Mouse (Mus musculus) hindbrain, embryonic 16.5 days (tissue): Measurements from ENCODE around the gene Myo16. TPM values are rescaled to one million over a fixed set of nuclear protein-coding genes. Genes with fewer than 3 reads are reported as not detected.

ENCODE experiments used
- ATAC-seq: fragments of 200-750 bp; cut with Nextera tagmentation; 2 replicates; pipeline ENCODE4 v1.8.0; 2017; ENCODE audit warnings: moderate TSS enrichment, moderate library complexity
- H3K27ac ChIP-seq: fragments of 300-500 bp; sonication (generic); 2 replicates; pipeline ENCODE4 v1.5.1; 2014; ENCODE audit warnings: low read depth, mild to moderate bottlenecking, control low read depth, low read length, moderate library complexity
- H3K27me3 ChIP-seq: fragments of 300-500 bp; sonication (generic); replicated peaks from 2 replicates; pipeline ENCODE4 v1.6.1; 2014; ENCODE audit warnings: low read length; ENCODE audit not compliant: control insufficient read depth, insufficient read depth
- H3K36me3 ChIP-seq: fragments of 300-500 bp; sonication (generic); 2 replicates; pipeline ENCODE4 v1.6.1; 2014; ENCODE audit warnings: mild to moderate bottlenecking, low read length, moderate library complexity, mixed read lengths; ENCODE audit not compliant: control insufficient read depth, insufficient read depth
- H3K4me1 ChIP-seq: fragments of 300-500 bp; sonication (generic); 2 replicates; pipeline ENCODE4 v1.6.1; 2014; ENCODE audit warnings: low read depth, low read length; ENCODE audit not compliant: control insufficient read depth, insufficient read depth
- H3K4me2 ChIP-seq: fragments of 300-500 bp; sonication (generic); 2 replicates; pipeline ENCODE4 v1.6.1; 2014; ENCODE audit warnings: mild to moderate bottlenecking, low read length, control low read depth, moderate library complexity
- H3K4me3 ChIP-seq: fragments of 300-500 bp; sonication (generic); 2 replicates; pipeline ENCODE4 v1.5.1; 2014; ENCODE audit warnings: mild to moderate bottlenecking, low read length, control low read depth, moderate library complexity
- H3K9ac ChIP-seq: fragments of 300-500 bp; sonication (generic); 2 replicates; pipeline ENCODE4 v1.6.1; 2014; ENCODE audit warnings: low read depth, mild to moderate bottlenecking, control low read depth, low read length, moderate library complexity
- H3K9me3 ChIP-seq: fragments of 300-500 bp; sonication (generic); 2 replicates; pipeline ENCODE4 v1.6.1; 2014; ENCODE audit warnings: mild to moderate bottlenecking, low read length, moderate library complexity; ENCODE audit not compliant: control insufficient read depth
- WGBS: fragments of 180-500 bp; shearing (Covaris S2); extraction: QIAGEN DNeasy Blood & Tissue Kit; methylation state at CpG from one replicate; pipeline ENCODE4 v1.1.7; 2014; 5-methylcytosine and 5-hydroxymethylcytosine counted together
- polyA plus RNA-seq: library from polyadenylated mRNA; unstranded; fragments of >200 nt; fragmentation: Nextera tagmentation; extraction: Ambion mirVana; gene quantifications from 2 replicates; pipeline ENCODE4 v1.2.1, GENCODE M21; 2015

Myo16 gene
- polyA plus RNA-seq, 1 experiment from 2014 or later = 6.1 TPM

DNA sequence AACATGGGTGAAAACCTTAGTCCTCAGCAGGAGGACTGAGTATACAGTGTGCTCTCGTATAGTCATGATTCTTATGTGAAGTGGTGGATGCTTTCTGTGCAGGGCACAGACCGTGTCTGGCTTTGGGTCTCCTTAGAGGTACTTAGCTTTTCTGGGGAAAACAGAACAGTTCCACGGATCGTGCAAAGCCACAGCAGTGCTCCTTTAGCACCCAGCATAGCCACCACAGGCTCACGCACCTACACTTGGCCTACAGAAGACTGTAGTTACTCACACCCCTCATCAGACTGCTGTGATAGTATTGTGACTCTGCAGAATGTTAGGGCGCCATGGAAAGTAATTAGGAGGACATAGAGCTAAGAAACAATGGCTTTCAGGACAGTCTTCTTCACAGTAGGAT lies 346.8 kb downstream of the Myo16 start:
- Histone ChIP-seq H3K27me3 (no peaks in the 10 kb centered on the region), H3K4me2 (no peak overlapping the region), H3K9me3 (peaks cover 5% of the 10 kb centered on the region), H3K4me3 (no peak overlapping the region), H3K9ac (no peak overlapping the region), H3K36me3 (peaks cover 5% of the 10 kb centered on the region; the same call in 1 of the 2 replicates), H3K4me1 (no peaks in the 10 kb centered on the region), H3K27ac (no peak overlapping the region)
- WGBS = 82% methylated on average over 6 of the region's 6 CpGs
- no peak for ATAC-seq

DNA sequence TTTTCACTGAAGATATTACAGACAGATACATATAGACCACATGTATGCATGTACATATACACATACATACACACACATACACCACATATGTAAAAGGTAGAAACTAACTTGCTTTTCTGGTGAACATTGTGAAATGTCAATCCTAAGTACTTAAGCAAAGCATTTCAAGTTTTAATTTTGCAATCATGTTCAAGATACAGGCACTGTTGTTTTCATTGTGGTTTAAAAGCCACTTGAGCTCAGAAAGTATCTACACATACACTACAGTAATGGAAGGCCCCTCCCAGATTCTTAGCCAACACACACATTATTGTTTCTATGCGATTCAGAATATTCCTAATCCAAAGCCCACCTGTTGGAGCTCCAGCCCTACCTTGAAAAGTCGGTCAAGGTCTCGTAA lies 348.0 kb downstream of the Myo16 start:
- no peak overlapping the region for H3K9ac ChIP-seq
- no peak overlapping the region for H3K4me3 ChIP-seq
- no peaks in the 10 kb centered on the region for H3K36me3 ChIP-seq
- no peak for ATAC-seq
- H3K27me3 ChIP-seq = no peaks in the 10 kb centered on the region
- no peaks in the 10 kb centered on the region for H3K9me3 ChIP-seq
- 95% methylated on average over 3 of the region's 3 CpGs for WGBS
- H3K4me1 ChIP-seq = no peaks in the 10 kb centered on the region
- no peak overlapping the region for H3K27ac ChIP-seq
- H3K4me2 ChIP-seq = no peak overlapping the region

DNA sequence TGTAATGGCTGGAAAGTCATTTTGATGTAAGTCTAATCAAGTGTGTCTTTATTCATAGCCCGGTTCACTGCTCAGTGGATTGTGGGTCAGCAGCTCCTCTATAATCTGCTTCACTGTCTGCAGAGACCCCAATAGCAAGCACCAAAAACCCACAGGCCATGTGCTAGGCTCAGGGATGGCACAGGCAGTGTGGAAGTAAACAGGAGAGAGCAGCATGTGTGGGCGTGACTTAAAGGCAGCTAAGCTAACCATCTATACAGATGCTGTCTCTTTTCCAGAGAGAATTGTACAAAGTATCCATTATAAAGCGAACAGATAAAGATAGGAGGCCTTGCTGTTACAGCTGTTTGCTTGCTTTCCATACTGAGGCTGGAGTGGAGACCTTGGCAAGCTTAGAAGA lies 358.4 kb downstream of the Myo16 start:
- Histone ChIP-seq H3K4me1 (no peaks in the 10 kb centered on the region), H3K27me3 (no peaks in the 10 kb centered on the region), H3K4me2 (no peak overlapping the region), H3K9ac (no peak overlapping the region), H3K4me3 (no peak overlapping the region), H3K9me3 (no peaks in the 10 kb centered on the region), H3K36me3 (no peaks in the 10 kb centered on the region), H3K27ac (no peak overlapping the region)
- WGBS = 86% methylated on average over 3 of the region's 3 CpGs
- no peak for ATAC-seq

DNA sequence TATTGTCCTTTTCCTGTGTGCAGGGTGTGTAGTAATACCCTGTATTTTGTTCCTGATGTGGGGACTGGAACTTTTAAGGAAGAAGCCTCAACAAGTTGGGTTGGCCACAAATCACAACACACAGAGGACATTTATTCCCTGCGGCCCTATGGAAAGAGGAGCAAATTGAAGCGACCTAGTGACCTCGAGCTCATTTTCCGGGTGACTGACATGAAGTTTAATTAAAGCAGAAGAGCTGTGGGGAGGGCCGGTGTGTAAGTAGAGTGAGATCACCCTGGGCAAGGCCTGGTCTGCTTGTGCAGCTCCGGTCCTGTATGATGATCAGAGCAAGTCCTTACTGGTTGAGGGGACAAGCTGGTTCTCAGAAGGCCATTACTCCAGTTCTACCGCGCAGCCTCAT lies 363.7 kb downstream of the Myo16 start:
- H3K27ac ChIP-seq = no peak overlapping the region
- no peaks in the 10 kb centered on the region for H3K27me3 ChIP-seq
- H3K4me3 ChIP-seq = no peak overlapping the region
- H3K9ac ChIP-seq = no peak overlapping the region
- no peaks in the 10 kb centered on the region for H3K4me1 ChIP-seq
- H3K36me3 ChIP-seq = no peaks in the 10 kb centered on the region
- WGBS = 69% methylated on average over 8 of the region's 8 CpGs
- H3K4me2 ChIP-seq = no peak overlapping the region
- ATAC-seq = no peak
- no peaks in the 10 kb centered on the region for H3K9me3 ChIP-seq

DNA sequence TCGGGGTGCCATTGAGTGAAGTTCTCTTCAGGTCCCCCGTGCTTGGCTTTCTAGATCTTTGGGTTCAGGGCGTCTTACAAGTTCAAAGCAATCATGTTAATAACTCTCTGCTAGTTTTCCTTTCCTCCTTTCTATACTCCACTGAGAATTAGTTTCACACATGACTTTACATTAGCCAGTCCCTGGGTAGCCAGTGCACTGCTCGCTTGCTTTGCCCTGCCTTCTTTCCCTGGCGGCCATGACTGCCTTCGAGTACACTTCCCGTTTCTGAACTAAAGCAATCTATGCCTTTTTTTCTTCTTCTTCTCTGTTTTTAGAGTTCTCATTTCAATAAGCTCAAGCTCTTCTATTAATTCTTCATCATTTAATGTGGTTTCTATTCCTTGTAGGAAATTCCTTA lies 365.6 kb downstream of the Myo16 start:
- Histone ChIP-seq H3K4me2 (no peak overlapping the region), H3K4me1 (no peaks in the 10 kb centered on the region), H3K9me3 (no peaks in the 10 kb centered on the region), H3K36me3 (no peaks in the 10 kb centered on the region), H3K27me3 (no peaks in the 10 kb centered on the region), H3K9ac (no peak overlapping the region), H3K4me3 (no peak overlapping the region), H3K27ac (no peak overlapping the region)
- ATAC-seq = no peak
- WGBS = 88% methylated on average over 7 of the region's 7 CpGs

DNA sequence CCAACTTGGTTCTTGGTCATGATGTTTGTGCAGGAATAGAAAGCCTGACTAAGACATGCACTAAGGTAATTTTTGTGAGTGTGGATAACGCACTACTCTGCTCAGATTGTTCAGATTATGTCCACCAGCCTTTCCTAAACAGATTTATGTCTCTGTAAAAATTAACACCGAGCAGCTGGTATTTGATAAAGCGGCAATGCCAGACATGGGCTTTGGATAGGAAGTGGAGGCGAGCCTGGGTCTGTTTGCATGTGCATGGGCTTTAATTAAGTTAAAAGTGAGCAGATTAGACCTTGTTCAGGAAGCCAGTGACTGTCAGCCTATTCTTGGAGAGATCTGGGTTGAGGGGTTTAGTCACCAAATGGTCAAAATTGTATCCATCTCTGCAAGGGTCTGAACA lies 367.8 kb downstream of the Myo16 start:
- Histone ChIP-seq H3K4me2 (no peak overlapping the region), H3K9ac (no peak overlapping the region), H3K27me3 (no peaks in the 10 kb centered on the region), H3K36me3 (no peaks in the 10 kb centered on the region), H3K9me3 (no peaks in the 10 kb centered on the region), H3K27ac (no peak overlapping the region), H3K4me3 (no peak overlapping the region), H3K4me1 (no peaks in the 10 kb centered on the region)
- WGBS = 89% methylated on average over 4 of the region's 4 CpGs
- no peak for ATAC-seq

DNA sequence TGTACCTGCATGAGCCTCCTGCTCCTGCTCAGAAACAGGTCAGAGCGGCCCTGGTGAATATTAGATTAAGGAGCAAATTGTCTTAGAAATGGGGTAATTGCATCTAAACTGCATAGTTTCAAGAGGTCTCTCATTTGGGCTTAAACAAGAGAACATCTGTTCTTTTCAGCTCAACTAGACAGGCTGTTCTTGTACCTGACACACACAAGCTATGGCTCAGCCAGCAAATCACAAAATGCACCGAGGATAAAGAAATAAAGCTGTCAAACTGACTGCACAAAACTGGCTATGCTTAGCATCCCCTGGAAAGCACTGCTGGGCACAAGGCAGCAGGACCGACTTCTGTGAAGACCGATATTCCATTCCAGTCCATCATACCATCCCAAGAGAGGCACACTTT lies 372.0 kb downstream of the Myo16 start:
- Histone ChIP-seq H3K9ac (no peak overlapping the region), H3K9me3 (no peaks in the 10 kb centered on the region), H3K36me3 (no peaks in the 10 kb centered on the region), H3K4me1 (no peaks in the 10 kb centered on the region; the same call in 1 of the 2 replicates), H3K4me2 (no peak overlapping the region), H3K27me3 (no peaks in the 10 kb centered on the region), H3K4me3 (no peak overlapping the region), H3K27ac (no peak overlapping the region)
- peak; percentile 50; the same call in 1 of the 2 replicates for ATAC-seq
- 57% methylated on average over 4 of the region's 4 CpGs for WGBS

DNA sequence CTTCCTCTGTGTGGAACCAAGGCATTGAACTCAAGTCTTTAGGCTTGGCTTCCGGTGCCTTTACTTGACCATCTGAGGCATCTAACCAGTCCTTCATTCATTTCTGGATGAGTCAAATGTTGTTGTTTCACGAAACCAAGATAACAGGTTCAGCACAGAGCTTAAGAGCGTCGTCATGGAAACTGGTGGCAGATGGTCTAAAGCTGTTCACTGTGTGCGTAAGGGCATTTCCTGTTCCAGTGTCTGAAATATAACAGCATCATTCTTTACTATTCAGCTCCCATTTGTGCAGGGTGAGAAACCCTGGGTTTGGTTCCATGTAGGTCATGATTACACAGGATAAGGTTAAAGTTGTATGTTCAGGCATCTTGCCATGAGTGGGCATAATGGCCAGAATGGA lies 372.9 kb downstream of the Myo16 start:
- WGBS = 68% methylated on average over 5 of the region's 5 CpGs
- H3K4me3 ChIP-seq = no peak overlapping the region
- no peak overlapping the region for H3K27ac ChIP-seq
- H3K4me2 ChIP-seq = no peak overlapping the region
- H3K36me3 ChIP-seq = no peaks in the 10 kb centered on the region
- peak; percentile 74 for ATAC-seq
- H3K27me3 ChIP-seq = no peaks in the 10 kb centered on the region
- no peak overlapping the region for H3K9ac ChIP-seq
- no peaks in the 10 kb centered on the region; the same call in 1 of the 2 replicates for H3K4me1 ChIP-seq
- no peaks in the 10 kb centered on the region for H3K9me3 ChIP-seq

DNA sequence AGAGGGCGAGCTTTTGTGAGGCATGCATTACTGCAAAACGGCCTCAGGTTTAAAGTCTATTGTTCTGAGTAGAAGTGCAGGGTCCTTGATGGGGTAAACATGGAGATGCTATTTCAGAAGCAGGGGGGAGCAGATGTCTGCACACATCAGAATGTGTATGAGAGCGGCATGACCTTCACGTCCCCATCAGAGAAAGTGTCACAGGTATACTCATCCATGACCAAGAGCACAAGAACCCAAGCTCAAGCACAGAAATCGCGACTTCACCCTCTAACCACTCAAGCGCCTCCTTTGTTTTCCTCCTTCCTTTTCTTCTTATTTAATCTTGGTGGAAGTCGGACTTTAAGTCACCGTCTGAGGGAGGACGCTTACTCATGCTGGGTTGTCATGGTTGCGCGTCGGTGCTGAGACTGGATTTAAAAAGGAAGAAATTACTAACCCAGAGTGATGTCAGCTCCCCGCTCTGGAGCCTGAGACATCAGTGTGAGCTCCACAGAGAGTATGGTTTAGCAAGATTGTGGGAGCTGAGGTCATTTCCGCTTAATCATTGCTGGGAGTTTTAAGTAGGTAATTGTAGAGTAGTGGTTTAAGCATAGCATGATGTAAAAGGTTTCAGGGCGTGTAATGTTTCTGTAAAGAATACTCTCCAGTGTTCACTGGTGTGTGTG lies 381.0 kb downstream of the Myo16 start:
- Histone ChIP-seq H3K9me3 (no peaks in the 10 kb centered on the region), H3K4me1 (no peaks in the 10 kb centered on the region; the same call in 1 of the 2 replicates), H3K27ac (no peak overlapping the region), H3K9ac (no peak overlapping the region), H3K4me3 (no peak overlapping the region), H3K27me3 (no peaks in the 10 kb centered on the region), H3K4me2 (no peak overlapping the region), H3K36me3 (no peaks in the 10 kb centered on the region)
- ATAC-seq = no peak; the same call in 1 of the 2 replicates
- 55% methylated on average over 16 of the region's 16 CpGs for WGBS
